Mouse (Mus musculus) limb, embryonic 15.5 days (tissue): Measurements from ENCODE around the gene Ildr2. TPM values are rescaled to one million over a fixed set of nuclear protein-coding genes. Genes with fewer than 3 reads are reported as not detected.

ENCODE experiments used
- ATAC-seq: fragments of 200-750 bp; cut with Nextera tagmentation; 2 replicates; pipeline ENCODE4 v1.8.0; 2017; ENCODE audit warnings: low read depth, moderate TSS enrichment; ENCODE audit not compliant: insufficient number of reproducible peaks, low FRiP score, low TSS enrichment
- H3K27ac ChIP-seq: fragments of 300-500 bp; sonication (generic); 2 replicates; pipeline ENCODE4 v1.5.1; 2015; ENCODE audit warnings: moderate library complexity, mild to moderate bottlenecking, inconsistent platforms
- H3K27me3 ChIP-seq: fragments of 300-500 bp; sonication (generic); 2 replicates; pipeline ENCODE4 v1.6.1; 2015; ENCODE audit warnings: inconsistent platforms
- H3K36me3 ChIP-seq: fragments of 300-500 bp; sonication (generic); 2 replicates; pipeline ENCODE4 v1.6.1; 2015; ENCODE audit warnings: inconsistent platforms
- H3K4me1 ChIP-seq: fragments of 300-500 bp; sonication (generic); 2 replicates; pipeline ENCODE4 v1.6.1; 2015; ENCODE audit warnings: inconsistent platforms
- H3K4me2 ChIP-seq: fragments of 300-500 bp; sonication (generic); 2 replicates; pipeline ENCODE4 v1.6.1; 2015; ENCODE audit warnings: mild to moderate bottlenecking, inconsistent platforms
- H3K4me3 ChIP-seq: fragments of 300-500 bp; sonication (generic); 2 replicates; pipeline ENCODE4 v1.5.1; 2015; ENCODE audit warnings: mild to moderate bottlenecking, inconsistent platforms
- H3K9ac ChIP-seq: fragments of 300-500 bp; sonication (generic); 2 replicates; pipeline ENCODE4 v1.6.1; 2015; ENCODE audit warnings: inconsistent platforms
- H3K9me3 ChIP-seq: fragments of 300-500 bp; sonication (generic); 2 replicates; pipeline ENCODE4 v1.6.1; 2016; ENCODE audit warnings: inconsistent platforms
- WGBS: fragments of 180-500 bp; shearing (Covaris S2); methylation state at CpG from one replicate; pipeline ENCODE4 v1.1.7; 2015; 5-methylcytosine and 5-hydroxymethylcytosine counted together
- polyA plus RNA-seq: library from polyadenylated mRNA; unstranded; fragments of >200 nt; fragmentation: Nextera tagmentation; extraction: Ambion mirVana; gene quantifications from 2 replicates; pipeline ENCODE4 v1.2.1, GENCODE M21; 2015

Ildr2 gene
- polyA plus RNA-seq = 0.24 and 0.30 TPM in 2 replicates

DNA sequence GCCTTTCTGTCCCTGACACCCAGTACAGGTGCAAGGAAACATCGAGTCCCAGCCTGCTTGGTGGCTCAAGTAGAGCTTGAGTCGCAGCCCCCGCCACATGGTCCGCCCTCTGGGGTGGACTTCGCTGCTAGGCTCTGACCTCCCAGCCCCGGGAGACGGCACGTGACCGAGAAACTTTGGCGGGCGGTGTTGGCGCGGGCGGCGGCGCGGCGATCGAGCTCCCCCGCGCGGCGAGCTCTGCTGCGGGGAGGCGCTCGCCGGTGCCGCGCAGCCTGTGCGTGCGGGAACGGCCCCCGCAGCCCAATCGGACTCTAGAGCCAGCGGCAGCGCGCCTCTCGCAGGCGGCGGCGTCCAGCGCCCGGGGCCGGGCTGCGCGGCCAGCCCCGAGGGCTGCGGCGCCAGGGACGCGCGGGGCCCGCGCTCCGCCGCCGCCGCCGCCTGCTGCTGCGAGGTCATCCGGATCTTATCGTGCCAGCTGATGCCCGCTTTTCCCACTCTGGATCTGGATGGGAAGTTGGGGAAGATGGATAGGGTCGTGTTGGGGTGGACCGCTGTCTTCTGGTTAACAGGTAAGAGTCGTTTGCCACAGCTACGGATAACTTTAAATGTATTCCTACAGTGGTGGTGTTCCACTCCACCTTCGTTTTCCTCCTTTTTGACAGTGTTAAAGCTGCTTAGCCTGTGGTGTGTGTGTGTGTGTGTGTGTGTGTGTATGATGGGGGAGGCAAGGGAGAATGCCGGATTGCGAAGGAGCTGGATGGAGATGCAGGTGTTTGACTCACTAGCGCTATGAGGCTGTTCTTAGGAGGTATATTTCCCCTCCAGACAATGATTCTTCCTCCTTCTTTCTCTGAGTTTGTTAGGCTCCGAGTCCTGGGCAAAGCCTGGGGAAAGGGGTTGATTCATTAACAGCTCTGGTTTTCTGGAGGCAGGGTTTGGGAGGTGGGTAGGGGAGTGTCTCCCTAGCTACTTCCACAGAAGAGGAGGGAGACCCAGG is at the start of gene Ildr2:
Gene Ildr2, plus strand, starts transcription at position 242 of the 997 bp plus-strand sequence.
- Histone ChIP-seq H3K27me3 (peaks cover 44% of the 10 kb centered on the region), H3K4me1 (peaks cover 14% of the 10 kb centered on the region), H3K36me3 (no peaks in the 10 kb centered on the region), H3K4me3 (peak within 1 kb of the TSS; percentile 55), H3K4me2 (peak within 1 kb of the TSS; percentile 96), H3K9ac (peak within 1 kb of the TSS; percentile 50), H3K27ac (no peak within 1 kb of the TSS), H3K9me3 (no peaks in the 10 kb centered on the region)
- under 1% methylated on average over 67 of the region's 72 CpGs for WGBS
- ATAC-seq = no peak

DNA sequence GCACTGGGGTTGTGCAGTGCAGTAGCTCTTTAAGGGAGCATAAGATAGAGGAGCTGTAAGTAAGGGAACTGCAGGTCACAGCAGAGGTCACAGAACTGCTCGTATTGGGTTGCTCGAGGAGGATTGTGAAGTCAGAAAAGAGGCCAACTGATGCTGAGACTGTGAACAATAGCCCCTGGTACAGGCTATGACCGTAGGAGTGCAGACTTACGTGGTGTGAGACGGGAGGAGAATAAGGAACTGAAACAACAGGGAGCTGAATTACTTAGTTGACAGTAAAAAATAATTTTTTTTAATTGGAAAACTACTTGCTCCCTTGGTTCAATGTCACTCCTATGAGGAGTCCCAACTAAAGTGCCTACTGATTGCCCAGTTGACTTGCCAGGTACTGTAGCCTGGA is 49.8 kb upstream of the Ildr2 start:
- H3K4me1 ChIP-seq = no peaks in the 10 kb centered on the region
- no peaks in the 10 kb centered on the region for H3K27me3 ChIP-seq
- H3K9ac ChIP-seq = no peak overlapping the region
- H3K4me3 ChIP-seq = no peak overlapping the region
- no peak overlapping the region for H3K4me2 ChIP-seq
- no peaks in the 10 kb centered on the region for H3K9me3 ChIP-seq
- H3K27ac ChIP-seq = no peak overlapping the region
- 57% methylated on average over 5 of the region's 5 CpGs for WGBS
- no peaks in the 10 kb centered on the region for H3K36me3 ChIP-seq
- no peak for ATAC-seq

DNA sequence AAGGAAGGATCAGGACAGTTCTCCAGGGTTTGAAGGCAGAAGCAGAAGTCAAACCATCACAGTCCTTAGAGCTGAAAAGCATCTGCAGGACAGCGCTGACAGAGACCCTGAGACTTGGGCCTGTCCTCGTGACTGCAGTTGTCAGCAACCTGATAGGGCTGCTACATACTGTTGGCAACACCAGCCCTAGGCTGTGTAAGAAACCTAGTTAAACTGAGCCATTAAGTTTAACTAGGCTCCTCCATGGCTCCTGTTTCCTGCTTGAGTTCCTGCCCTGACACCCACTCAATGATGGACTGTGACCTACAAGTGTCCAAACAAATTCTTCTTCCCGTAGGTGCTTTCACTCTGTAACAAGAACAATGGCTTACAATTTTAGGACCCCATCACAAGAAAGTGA is 48.8 kb upstream of the Ildr2 start:
- Histone ChIP-seq H3K27me3 (no peaks in the 10 kb centered on the region), H3K9ac (no peak overlapping the region), H3K9me3 (no peaks in the 10 kb centered on the region), H3K4me1 (no peaks in the 10 kb centered on the region), H3K4me3 (no peak overlapping the region), H3K27ac (no peak overlapping the region), H3K4me2 (no peak overlapping the region), H3K36me3 (no peaks in the 10 kb centered on the region)
- no peak for ATAC-seq
- 49% methylated on average over 3 of the region's 3 CpGs for WGBS

DNA sequence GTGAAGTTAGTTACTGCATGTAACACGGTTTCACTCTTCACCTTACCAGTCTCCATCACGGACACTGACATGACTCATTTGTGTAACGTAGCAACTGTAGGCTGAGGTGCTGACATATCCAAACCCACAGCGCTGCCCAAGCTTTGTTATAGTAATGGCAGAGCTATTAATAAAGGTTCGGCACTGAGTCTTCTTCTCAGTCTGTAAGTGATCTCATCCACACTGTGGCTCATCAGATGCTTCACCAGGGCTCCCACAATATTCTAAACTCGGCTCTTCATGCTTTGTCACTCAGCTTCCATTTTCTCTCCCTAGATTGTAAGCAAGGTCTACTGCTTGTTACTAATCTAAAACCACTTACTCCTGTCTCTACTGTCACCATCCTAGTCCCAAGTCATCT is 44.6 kb upstream of the Ildr2 start:
- WGBS = 83% methylated on average over 6 of the region's 6 CpGs
- ATAC-seq = no peak

DNA sequence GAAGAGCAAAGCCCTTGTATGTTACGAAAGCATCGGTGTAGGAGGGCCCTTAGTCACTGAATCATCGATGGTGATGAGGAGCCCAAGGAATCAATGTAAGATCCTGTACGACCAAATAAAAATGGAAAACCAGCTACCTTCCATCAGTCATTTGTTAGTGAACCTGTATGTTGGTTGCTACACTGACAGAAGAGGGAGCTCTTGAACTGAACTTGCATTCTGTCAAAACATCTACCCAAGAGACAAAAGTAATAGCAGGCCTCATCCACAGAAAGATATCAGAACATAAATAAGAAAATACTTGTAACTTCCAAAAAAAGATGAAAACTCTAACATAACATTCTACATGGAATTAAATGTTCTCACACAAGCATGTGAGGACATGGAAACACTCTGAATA is 39.8 kb upstream of the Ildr2 start:
- Histone ChIP-seq H3K27ac (no peak overlapping the region), H3K4me3 (no peak overlapping the region), H3K4me1 (no peaks in the 10 kb centered on the region), H3K9me3 (no peaks in the 10 kb centered on the region), H3K36me3 (no peaks in the 10 kb centered on the region), H3K27me3 (no peaks in the 10 kb centered on the region), H3K4me2 (no peak overlapping the region), H3K9ac (no peak overlapping the region)
- no peak for ATAC-seq
- 83% methylated on average over 4 of the region's 4 CpGs for WGBS

More for the DNA sequence above, 44.6 kb upstream of the Ildr2 start:
- Histone ChIP-seq H3K9ac (no peak overlapping the region), H3K36me3 (no peaks in the 10 kb centered on the region), H3K27ac (no peak overlapping the region), H3K4me2 (no peak overlapping the region), H3K9me3 (no peaks in the 10 kb centered on the region), H3K27me3 (no peaks in the 10 kb centered on the region), H3K4me3 (no peak overlapping the region), H3K4me1 (no peaks in the 10 kb centered on the region)

- WGBS = 83% methylated on average over 53 of the region's 53 CpGs
- no peak within 1 kb of the TSS for H3K9ac ChIP-seq
- no peaks in the 10 kb centered on the region for H3K27me3 ChIP-seq
- no peak within 1 kb of the TSS for H3K27ac ChIP-seq
- H3K4me2 ChIP-seq = no peak within 1 kb of the TSS
- H3K4me1 ChIP-seq = no peaks in the 10 kb centered on the region
- no peaks in the 10 kb centered on the region for H3K36me3 ChIP-seq
- no peak for ATAC-seq
- H3K4me3 ChIP-seq = no peak within 1 kb of the TSS
- no peaks in the 10 kb centered on the region for H3K9me3 ChIP-seq
These were observed 15.5 kb upstream of the Ildr2 start, which contains the start of gene Mael for GRCm38 (mm10) chr1:166238315-166238969. Mael (minus strand) TSS chr1:166238747.

DNA sequence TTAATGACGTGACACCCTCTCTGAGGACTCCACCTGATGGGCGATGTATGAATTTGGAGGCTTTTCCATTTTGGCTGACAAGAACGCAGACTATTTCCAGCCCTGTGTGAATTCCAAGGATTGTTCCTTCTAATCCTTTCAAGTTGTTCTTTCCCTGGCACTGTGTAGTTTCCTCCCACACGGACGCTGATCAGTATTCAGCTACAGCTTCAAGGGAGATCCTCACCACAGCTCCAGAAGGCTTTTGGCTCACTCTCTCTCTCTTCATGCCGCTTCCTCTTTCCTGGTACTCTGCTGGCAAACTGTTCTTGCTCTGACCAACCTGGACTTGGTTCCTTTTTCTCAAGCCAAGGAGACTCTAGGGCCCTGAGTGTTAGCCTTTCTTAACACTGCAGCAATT is 9.7 kb upstream of the Ildr2 start:
- no peak for ATAC-seq
- Histone ChIP-seq H3K36me3 (no peaks in the 10 kb centered on the region), H3K9me3 (no peaks in the 10 kb centered on the region), H3K9ac (no peak overlapping the region), H3K4me1 (no peaks in the 10 kb centered on the region), H3K4me2 (no peak overlapping the region), H3K27me3 (no peaks in the 10 kb centered on the region), H3K27ac (no peak overlapping the region), H3K4me3 (no peak overlapping the region)
- WGBS = 68% methylated on average over 6 of the region's 6 CpGs

- H3K4me3 ChIP-seq = no peak overlapping the region
- no peak overlapping the region for H3K27ac ChIP-seq
- no peak overlapping the region for H3K4me2 ChIP-seq
- no peak for ATAC-seq
- H3K9ac ChIP-seq = no peak overlapping the region
- no peaks in the 10 kb centered on the region for H3K36me3 ChIP-seq
- peaks cover 44% of the 10 kb centered on the region for H3K27me3 ChIP-seq
- peaks cover 14% of the 10 kb centered on the region for H3K4me1 ChIP-seq
- 42% methylated on average over 8 of the region's 8 CpGs for WGBS
- H3K9me3 ChIP-seq = no peaks in the 10 kb centered on the region
These were observed 1.2 kb downstream of the Ildr2 start for GRCm38 (mm10) chr1:166255091-166255490.

- H3K9ac ChIP-seq = no peak overlapping the region
- peaks cover 44% of the 10 kb centered on the region for H3K27me3 ChIP-seq
- ATAC-seq = no peak
- H3K27ac ChIP-seq = no peak overlapping the region
- H3K4me1 ChIP-seq = peaks cover 14% of the 10 kb centered on the region
- WGBS = 50% methylated on average over 2 of the region's 2 CpGs
- no peak overlapping the region for H3K4me3 ChIP-seq
- H3K4me2 ChIP-seq = no peak overlapping the region
- H3K9me3 ChIP-seq = no peaks in the 10 kb centered on the region
- H3K36me3 ChIP-seq = no peaks in the 10 kb centered on the region
These were observed 1.7 kb downstream of the Ildr2 start for GRCm38 (mm10) chr1:166255651-166256050.

DNA sequence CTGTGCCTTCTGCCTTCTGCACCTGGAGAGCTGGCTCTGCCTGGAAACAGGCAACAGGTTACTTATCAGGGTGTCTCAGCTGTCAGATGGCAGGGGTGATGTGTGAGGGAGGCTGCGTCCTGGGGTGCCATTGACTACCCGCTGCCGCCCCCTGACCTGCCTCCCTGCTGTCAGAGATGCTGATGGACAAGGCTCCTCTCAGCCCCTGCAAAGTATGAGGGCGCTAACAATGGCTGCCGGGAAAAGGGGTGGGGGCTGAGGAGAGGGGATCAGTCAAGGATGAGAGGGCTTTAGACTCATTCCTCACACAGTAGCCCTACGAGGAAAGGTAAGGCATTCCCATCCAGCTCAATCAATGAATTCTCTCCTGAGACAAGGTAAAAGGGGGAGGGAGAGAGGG is 2.4 kb downstream of the Ildr2 start:
- Histone ChIP-seq H3K9me3 (no peaks in the 10 kb centered on the region), H3K4me1 (peaks cover 14% of the 10 kb centered on the region), H3K4me3 (no peak overlapping the region), H3K27ac (no peak overlapping the region), H3K27me3 (peaks cover 44% of the 10 kb centered on the region), H3K4me2 (no peak overlapping the region), H3K36me3 (no peaks in the 10 kb centered on the region), H3K9ac (no peak overlapping the region)
- ATAC-seq = no peak
- 19% methylated on average over 6 of the region's 6 CpGs for WGBS

DNA sequence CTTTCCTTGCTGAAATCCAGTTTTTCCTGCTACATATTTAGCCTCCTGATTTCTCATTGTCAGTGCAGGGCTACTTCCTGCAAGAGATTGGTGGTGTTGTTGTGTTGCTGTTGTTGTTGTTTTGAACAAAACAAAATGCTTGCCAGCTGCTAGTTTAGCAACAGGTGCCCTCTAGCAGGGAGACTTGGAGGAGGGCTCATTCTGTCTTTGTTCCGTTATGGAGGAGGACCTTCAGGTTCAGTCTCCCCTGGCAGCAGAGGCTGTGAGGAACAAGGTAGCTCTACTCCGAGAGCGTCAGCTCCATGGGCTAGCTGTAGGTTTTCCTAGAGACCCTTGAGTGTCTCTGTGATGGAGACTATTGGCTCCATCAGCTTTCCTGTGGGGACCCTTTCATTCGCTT is 3.0 kb downstream of the Ildr2 start:
- no peak overlapping the region for H3K4me2 ChIP-seq
- H3K27ac ChIP-seq = no peak overlapping the region
- peaks cover 14% of the 10 kb centered on the region for H3K4me1 ChIP-seq
- ATAC-seq = no peak
- H3K9ac ChIP-seq = no peak overlapping the region
- peaks cover 44% of the 10 kb centered on the region for H3K27me3 ChIP-seq
- WGBS = 70% methylated on average over 4 of the region's 4 CpGs
- no peaks in the 10 kb centered on the region for H3K36me3 ChIP-seq
- H3K9me3 ChIP-seq = no peaks in the 10 kb centered on the region
- H3K4me3 ChIP-seq = no peak overlapping the region

GRCm38 (mm10) chr1:166259526-166259925 is 5.6 kb downstream of the Ildr2 start:
- Histone ChIP-seq H3K4me2 (no peak overlapping the region), H3K4me3 (no peak overlapping the region), H3K9me3 (no peaks in the 10 kb centered on the region), H3K27me3 (peaks cover 26% of the 10 kb centered on the region), H3K27ac (no peak overlapping the region), H3K4me1 (peaks cover 5% of the 10 kb centered on the region; the same call in 1 of the 2 replicates), H3K36me3 (no peaks in the 10 kb centered on the region), H3K9ac (no peak overlapping the region)
- no peak for ATAC-seq
- 71% methylated on average over 6 of the region's 6 CpGs for WGBS
